Mouse (Mus musculus): Measurements from ENCODE around the gene Armc9.

Gene Armc9

GRCm38 (mm10) chr1:86160479-86160878, 5.9 kb downstream of the Armc9 start:
- in situ Hi-C loops (cut with MboI, MseI), result no loop called here

GRCm38 (mm10) chr1:86161061-86161460, 6.5 kb downstream of the Armc9 start:
- in situ Hi-C loops (cut with MboI, MseI), result no loop called here

- in situ Hi-C loops (cut with MboI, MseI), result no loop called here
These were observed 20.0 kb downstream of the Armc9 start for GRCm38 (mm10) chr1:86174602-86175001.

GRCm38 (mm10) chr1:86176066-86176465, 21.5 kb downstream of the Armc9 start:
- in situ Hi-C loops (cut with MboI, MseI), result no loop called here

GRCm38 (mm10) chr1:86178462-86179253, 24.1 kb downstream of the Armc9 start:
- in situ Hi-C loops (cut with MboI, MseI), result no loop called here

- in situ Hi-C loops (cut with MboI, MseI), result loop anchor here (5.0 kb wide), 1 partner anchor 155 kb away; no protein-coding TSS in a partner anchor
These were observed 27.6 kb downstream of the Armc9 start for GRCm38 (mm10) chr1:86182004-86182709.

- in situ Hi-C loops (cut with MboI, MseI), result loop anchor here (5.0 kb wide), 1 partner anchor 154 kb away; no protein-coding TSS in a partner anchor
These were observed 29.1 kb downstream of the Armc9 start for GRCm38 (mm10) chr1:86183577-86184263.

- in situ Hi-C loops (cut with MboI, MseI), result no loop called here
These were observed 32.2 kb downstream of the Armc9 start for GRCm38 (mm10) chr1:86186762-86187161.

- in situ Hi-C loops (cut with MboI, MseI), result no loop called here
These were observed 33.3 kb downstream of the Armc9 start for GRCm38 (mm10) chr1:86187856-86188255.

- in situ Hi-C loops (cut with MboI, MseI), result no loop called here
These were observed 33.7 kb downstream of the Armc9 start for GRCm38 (mm10) chr1:86188271-86188670.

- in situ Hi-C loops (cut with MboI, MseI), result no loop called here
These were observed 34.6 kb downstream of the Armc9 start for GRCm38 (mm10) chr1:86189034-86189702.

GRCm38 (mm10) chr1:86190843-86191242, 36.3 kb downstream of the Armc9 start:
- in situ Hi-C loops (cut with MboI, MseI), result no loop called here

GRCm38 (mm10) chr1:86194044-86194443, 39.5 kb downstream of the Armc9 start:
- in situ Hi-C loops (cut with MboI, MseI), result no loop called here

GRCm38 (mm10) chr1:86198276-86198675, 43.7 kb downstream of the Armc9 start:
- in situ Hi-C loops (cut with MboI, MseI), result no loop called here

GRCm38 (mm10) chr1:86199026-86199425, 44.4 kb downstream of the Armc9 start:
- in situ Hi-C loops (cut with MboI, MseI), result no loop called here

GRCm38 (mm10) chr1:86201312-86201711, 46.7 kb downstream of the Armc9 start:
- in situ Hi-C loops (cut with MboI, MseI), result no loop called here

GRCm38 (mm10) chr1:86202617-86203219, 48.1 kb downstream of the Armc9 start:
- in situ Hi-C loops (cut with MboI, MseI), result no loop called here

- in situ Hi-C loops (cut with MboI, MseI), result loop anchor here in 1 of 2 experiments (10.0 kb wide), 1 partner anchor 124 kb away; no protein-coding TSS in a partner anchor
These were observed 56.1 kb downstream of the Armc9 start for GRCm38 (mm10) chr1:86210676-86211075.

- in situ Hi-C loops (cut with MboI, MseI), result loop anchor here in 1 of 2 experiments (10.0 kb wide), 1 partner anchor 123 kb away; no protein-coding TSS in a partner anchor
These were observed 56.9 kb downstream of the Armc9 start for GRCm38 (mm10) chr1:86211498-86211897.

GRCm38 (mm10) chr1:86212731-86213130, 58.2 kb downstream of the Armc9 start:
- in situ Hi-C loops (cut with MboI, MseI), result loop anchor here in 1 of 2 experiments (10.0 kb wide), 1 partner anchor 122 kb away; no protein-coding TSS in a partner anchor

- in situ Hi-C loops (cut with MboI, MseI), result loop anchor here in 1 of 2 experiments (10.0 kb wide), 1 partner anchor 121 kb away; no protein-coding TSS in a partner anchor
These were observed 59.6 kb downstream of the Armc9 start for GRCm38 (mm10) chr1:86214158-86214557.

Measured in T-helper 17 cell (primary cell).